Mouse (Mus musculus) olfactory bulb, adult 2 months (tissue): ENCODE data around the gene Chrna1.

ENCODE experiments used
- CTCF ChIP-seq: fragments of 200-500 bp; IDR thresholded peaks from 2 replicates; pipeline ENCODE4 v1.5.1; 2012; ENCODE audit warnings: low read depth, mild to moderate bottlenecking, low read length, moderate library complexity; ENCODE audit not compliant: insufficient read depth
- POLR2A ChIP-seq: fragments of 200-500 bp; IDR thresholded peaks from 2 replicates; pipeline ENCODE4 v1.6.1; 2012; ENCODE audit warnings: mild to moderate bottlenecking, low read depth, low read length, moderate library complexity; ENCODE audit not compliant: insufficient read depth

GRCm38 (mm10) chr2:73528516-73529355, 51.4 kb downstream of the Chrna1 start:
- no peak for TF ChIP-seq POLR2A
- no peak for TF ChIP-seq CTCF
